Mouse (Mus musculus) hindbrain, embryonic 10.5 days (tissue): ENCODE data around the gene Znrf3. TPM values are rescaled to one million over a fixed set of nuclear protein-coding genes. Genes with fewer than 3 reads are reported as not detected.

ENCODE experiments used
- DNase-seq: peaks from one replicate; pipeline ENCODE4 v3.0.0-alpha.2; 2017; ENCODE audit warnings: low spot score
- H3K27ac ChIP-seq: fragments of 300-500 bp; sonication (generic); 2 replicates; pipeline ENCODE4 v1.5.1; 2016; ENCODE audit warnings: mild to moderate bottlenecking, moderate library complexity
- H3K27me3 ChIP-seq: fragments of 300-500 bp; sonication (generic); 2 replicates; pipeline ENCODE4 v1.6.1; 2016; ENCODE audit warnings: mild to moderate bottlenecking; ENCODE audit not compliant: poor library complexity, insufficient read depth, severe bottlenecking
- H3K36me3 ChIP-seq: fragments of 300-500 bp; sonication (generic); 2 replicates; pipeline ENCODE4 v1.6.1; 2016; ENCODE audit warnings: mild to moderate bottlenecking, moderate library complexity
- H3K4me1 ChIP-seq: fragments of 300-500 bp; sonication (generic); replicated peaks from 2 replicates; pipeline ENCODE4 v1.6.1; 2016; ENCODE audit warnings: mild to moderate bottlenecking
- H3K4me3 ChIP-seq: fragments of 300-500 bp; sonication (generic); 2 replicates; pipeline ENCODE4 v1.5.1; 2016; ENCODE audit warnings: mild to moderate bottlenecking, moderate library complexity
- H3K9me3 ChIP-seq: fragments of 300-500 bp; sonication (generic); 2 replicates; pipeline ENCODE4 v1.6.1; 2016; ENCODE audit warnings: mild to moderate bottlenecking, moderate library complexity
- WGBS: fragments of 180-500 bp; shearing (Covaris S2); methylation state at CpG from one replicate; pipeline ENCODE4 v1.1.7; 2016; 5-methylcytosine and 5-hydroxymethylcytosine counted together
- polyA plus RNA-seq: library from polyadenylated mRNA; unstranded; fragments of >200 nt; fragmentation: Nextera tagmentation; extraction: Ambion mirVana; gene quantifications from 2 replicates; pipeline ENCODE4 v1.2.1, GENCODE M21; 2016

The Znrf3 gene
- polyA plus RNA-seq, 1 experiment from 2014 or later = 8.9 TPM

GRCm38 (mm10) chr11:5432330-5432729, 12.3 kb downstream of the Znrf3 start:
- Histone ChIP-seq H3K27ac (no peak overlapping the region), H3K36me3 (no peaks in the 10 kb centered on the region), H3K9me3 (no peaks in the 10 kb centered on the region), H3K4me1 (peaks cover 2% of the 10 kb centered on the region), H3K27me3 (no peaks in the 10 kb centered on the region), H3K4me3 (no peak overlapping the region)
- no peak for DNase-seq
- 86% methylated on average over 2 of the region's 2 CpGs for WGBS

- Histone ChIP-seq H3K9me3 (no peaks in the 10 kb centered on the region), H3K4me1 (peaks cover 13% of the 10 kb centered on the region; the same call in 1 of the 2 replicates), H3K27ac (no peak overlapping the region), H3K27me3 (no peaks in the 10 kb centered on the region), H3K4me3 (no peak overlapping the region), H3K36me3 (no peaks in the 10 kb centered on the region)
- DNase-seq = no peak
- WGBS = 78% methylated on average over 1 of the region's 1 CpGs
These were observed 13.8 kb downstream of the Znrf3 start for GRCm38 (mm10) chr11:5430863-5431262.

GRCm38 (mm10) chr11:5429396-5430190, 15.1 kb downstream of the Znrf3 start:
- Histone ChIP-seq H3K27me3 (no peaks in the 10 kb centered on the region), H3K4me1 (peaks cover 20% of the 10 kb centered on the region; the same call in 1 of the 2 replicates), H3K36me3 (no peaks in the 10 kb centered on the region), H3K27ac (no peak overlapping the region), H3K9me3 (no peaks in the 10 kb centered on the region), H3K4me3 (no peak overlapping the region)
- DNase-seq = no peak
- WGBS = 95% methylated on average over 4 of the region's 4 CpGs

GRCm38 (mm10) chr11:5427251-5427650, 17.4 kb downstream of the Znrf3 start:
- H3K4me3 ChIP-seq = no peak overlapping the region
- no peaks in the 10 kb centered on the region for H3K27me3 ChIP-seq
- no peaks in the 10 kb centered on the region for H3K36me3 ChIP-seq
- DNase-seq = no peak
- H3K4me1 ChIP-seq = peaks cover 30% of the 10 kb centered on the region
- H3K27ac ChIP-seq = no peak overlapping the region
- H3K9me3 ChIP-seq = no peaks in the 10 kb centered on the region
- WGBS = 84% methylated on average over 3 of the region's 3 CpGs

GRCm38 (mm10) chr11:5426317-5426716, 18.3 kb downstream of the Znrf3 start:
- 90% methylated on average over 2 of the region's 2 CpGs for WGBS
- no peaks in the 10 kb centered on the region for H3K36me3 ChIP-seq
- peaks cover 34% of the 10 kb centered on the region for H3K4me1 ChIP-seq
- no peak overlapping the region for H3K4me3 ChIP-seq
- no peaks in the 10 kb centered on the region for H3K27me3 ChIP-seq
- H3K27ac ChIP-seq = no peak overlapping the region
- DNase-seq = no peak
- no peaks in the 10 kb centered on the region for H3K9me3 ChIP-seq

GRCm38 (mm10) chr11:5425106-5425505, 19.5 kb downstream of the Znrf3 start:
- Histone ChIP-seq H3K4me3 (no peak overlapping the region), H3K27ac (no peak overlapping the region), H3K4me1 (peaks cover 34% of the 10 kb centered on the region), H3K9me3 (no peaks in the 10 kb centered on the region), H3K27me3 (no peaks in the 10 kb centered on the region), H3K36me3 (no peaks in the 10 kb centered on the region)
- 56% methylated on average over 2 of the region's 2 CpGs for WGBS
- DNase-seq = no peak

GRCm38 (mm10) chr11:5424185-5424584, 20.5 kb downstream of the Znrf3 start:
- H3K9me3 ChIP-seq = no peaks in the 10 kb centered on the region
- no peak overlapping the region for H3K27ac ChIP-seq
- DNase-seq = no peak
- no peak overlapping the region for H3K4me3 ChIP-seq
- WGBS = 88% methylated on average over 4 of the region's 4 CpGs
- H3K27me3 ChIP-seq = no peaks in the 10 kb centered on the region
- H3K4me1 ChIP-seq = peaks cover 40% of the 10 kb centered on the region
- no peaks in the 10 kb centered on the region for H3K36me3 ChIP-seq

- H3K9me3 ChIP-seq = no peaks in the 10 kb centered on the region
- H3K27me3 ChIP-seq = no peaks in the 10 kb centered on the region
- DNase-seq = no peak
- no peaks in the 10 kb centered on the region for H3K36me3 ChIP-seq
- no peak overlapping the region for H3K27ac ChIP-seq
- H3K4me1 ChIP-seq = peaks cover 40% of the 10 kb centered on the region
- no peak overlapping the region for H3K4me3 ChIP-seq
These were observed 21.6 kb downstream of the Znrf3 start for GRCm38 (mm10) chr11:5423000-5423399.

- DNase-seq = no peak
- no peak overlapping the region for H3K27ac ChIP-seq
- H3K27me3 ChIP-seq = no peaks in the 10 kb centered on the region
- H3K36me3 ChIP-seq = no peaks in the 10 kb centered on the region
- 58% methylated on average over 1 of the region's 1 CpGs for WGBS
- no peak overlapping the region for H3K4me3 ChIP-seq
- no peaks in the 10 kb centered on the region for H3K9me3 ChIP-seq
- H3K4me1 ChIP-seq = peaks cover 40% of the 10 kb centered on the region
These were observed 22.4 kb downstream of the Znrf3 start for GRCm38 (mm10) chr11:5422252-5422636.

GRCm38 (mm10) chr11:5421506-5422251, 23.0 kb downstream of the Znrf3 start:
- H3K4me1 ChIP-seq = peaks cover 42% of the 10 kb centered on the region
- no peak overlapping the region for H3K4me3 ChIP-seq
- H3K36me3 ChIP-seq = no peaks in the 10 kb centered on the region
- no peaks in the 10 kb centered on the region for H3K9me3 ChIP-seq
- DNase-seq = no peak
- H3K27me3 ChIP-seq = no peaks in the 10 kb centered on the region
- WGBS = 46% methylated on average over 4 of the region's 4 CpGs
- H3K27ac ChIP-seq = no peak overlapping the region

GRCm38 (mm10) chr11:5415617-5416338, 28.9 kb downstream of the Znrf3 start:
- H3K36me3 ChIP-seq = no peaks in the 10 kb centered on the region
- DNase-seq = peak; percentile 39
- no peaks in the 10 kb centered on the region for H3K9me3 ChIP-seq
- H3K4me1 ChIP-seq = peaks cover 71% of the 10 kb centered on the region
- no peaks in the 10 kb centered on the region for H3K27me3 ChIP-seq
- no peak overlapping the region for H3K4me3 ChIP-seq
- peak overlapping the region; percentile 73 for H3K27ac ChIP-seq
- 23% methylated on average over 6 of the region's 6 CpGs for WGBS

- Histone ChIP-seq H3K27me3 (no peaks in the 10 kb centered on the region), H3K36me3 (0 out of 2 replicates have a peak, but pooled peaks cover 2% of the 10 kb centered on the region), H3K9me3 (no peaks in the 10 kb centered on the region), H3K4me1 (peaks cover 71% of the 10 kb centered on the region), H3K27ac (peak overlapping the region; percentile 73), H3K4me3 (no peak overlapping the region)
- no peak for DNase-seq
- WGBS = 33% methylated on average over 2 of the region's 2 CpGs
These were observed 29.6 kb downstream of the Znrf3 start for GRCm38 (mm10) chr11:5414856-5415616.
